Mouse (Mus musculus) T-cell, adult 2 months (primary cell): ENCODE data around the gene Dgcr8.

ENCODE experiments used
- DNase-seq: peaks from one replicate; pipeline ENCODE4 v3.0.0; 2022; ENCODE audit warnings: low spot score

Dgcr8 gene

DNA sequence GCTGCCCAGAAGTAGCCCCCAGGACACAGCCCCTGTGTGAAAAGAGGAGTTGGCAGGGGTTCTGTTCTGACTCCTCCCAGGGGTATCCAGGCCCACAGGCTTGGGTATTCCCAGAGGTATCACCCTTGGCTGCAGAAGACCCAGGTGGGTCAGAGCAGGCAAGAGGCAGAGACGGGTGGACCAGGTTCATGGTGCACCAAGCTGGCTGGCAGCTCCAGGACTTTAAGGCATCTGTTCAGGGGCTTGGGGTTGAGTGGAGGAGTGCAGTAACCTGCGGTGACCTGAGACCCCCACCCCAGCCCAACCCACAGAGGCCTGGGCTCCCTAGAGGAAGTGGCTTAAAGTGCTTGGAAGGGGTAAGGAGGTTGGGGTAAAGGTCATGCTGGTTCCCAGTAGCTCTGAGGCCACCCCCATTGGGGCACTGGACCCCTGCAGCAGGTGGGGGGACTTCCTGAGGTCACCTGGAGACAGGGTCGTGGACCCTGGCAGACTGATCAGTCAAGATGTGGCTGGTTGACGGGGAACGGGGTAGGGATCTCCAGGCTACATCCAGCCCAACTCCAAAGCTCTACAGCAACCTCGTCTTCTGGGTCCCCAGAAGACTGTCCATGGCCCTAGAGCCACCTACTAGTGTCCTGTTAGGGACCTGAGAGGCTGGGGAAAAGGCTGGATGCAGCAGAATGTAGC lies 68.0 kb downstream of the Dgcr8 start:
- no peak for DNase-seq

GRCm38 (mm10) chr16:18220001-18220400 lies 69.0 kb downstream of the Dgcr8 start:
- no peak for DNase-seq

- no peak for DNase-seq
Measured at GRCm38 (mm10) chr16:18218580-18218996, 70.5 kb downstream of the Dgcr8 start.

GRCm38 (mm10) chr16:18217579-18217978 lies 71.5 kb downstream of the Dgcr8 start, which contains the start of gene Ccdc188:
Gene Ccdc188 (plus strand): TSS chr16:18217879.
- DNase-seq, result no peak

DNA sequence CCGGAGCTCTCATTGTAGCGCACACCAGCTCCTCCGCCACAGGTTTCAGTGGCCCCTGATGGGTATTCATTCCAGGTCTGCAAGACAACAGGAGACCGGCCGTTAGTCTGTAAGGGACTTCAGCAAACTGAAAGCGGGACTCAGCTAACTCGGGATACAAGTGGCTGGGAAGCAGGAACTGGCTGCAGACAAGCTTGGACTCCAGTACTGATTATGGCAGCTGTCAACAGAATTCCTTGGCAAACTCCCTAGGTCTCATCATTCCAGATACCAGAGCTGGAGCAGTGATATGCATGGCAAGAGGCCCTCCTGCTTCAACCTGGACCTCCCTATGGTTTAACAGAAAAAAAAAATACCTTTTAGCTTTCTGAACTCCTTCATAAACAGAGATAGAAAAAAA lies 74.2 kb downstream of the Dgcr8 start:
- no peak for DNase-seq

DNA sequence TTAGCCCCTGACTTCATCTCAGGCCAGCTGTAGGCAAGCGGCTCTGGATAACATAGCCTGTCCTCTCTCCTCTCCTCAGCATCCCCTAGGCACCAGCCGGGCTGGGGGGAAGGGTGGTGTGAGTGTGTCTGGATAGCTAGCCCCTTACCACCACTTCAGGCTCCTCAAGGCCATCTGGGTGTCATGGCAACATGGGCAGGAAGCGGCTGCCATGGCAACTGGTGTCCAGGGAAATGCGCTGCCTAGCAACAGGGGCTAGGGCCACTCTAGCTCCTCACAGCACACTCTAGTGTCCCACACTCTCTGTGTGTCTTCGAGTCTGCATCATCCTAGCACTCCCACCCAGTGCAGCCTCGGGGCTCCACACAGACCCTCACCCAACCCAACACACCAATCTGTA lies 75.4 kb downstream of the Dgcr8 start:
- DNase-seq, result no peak

DNA sequence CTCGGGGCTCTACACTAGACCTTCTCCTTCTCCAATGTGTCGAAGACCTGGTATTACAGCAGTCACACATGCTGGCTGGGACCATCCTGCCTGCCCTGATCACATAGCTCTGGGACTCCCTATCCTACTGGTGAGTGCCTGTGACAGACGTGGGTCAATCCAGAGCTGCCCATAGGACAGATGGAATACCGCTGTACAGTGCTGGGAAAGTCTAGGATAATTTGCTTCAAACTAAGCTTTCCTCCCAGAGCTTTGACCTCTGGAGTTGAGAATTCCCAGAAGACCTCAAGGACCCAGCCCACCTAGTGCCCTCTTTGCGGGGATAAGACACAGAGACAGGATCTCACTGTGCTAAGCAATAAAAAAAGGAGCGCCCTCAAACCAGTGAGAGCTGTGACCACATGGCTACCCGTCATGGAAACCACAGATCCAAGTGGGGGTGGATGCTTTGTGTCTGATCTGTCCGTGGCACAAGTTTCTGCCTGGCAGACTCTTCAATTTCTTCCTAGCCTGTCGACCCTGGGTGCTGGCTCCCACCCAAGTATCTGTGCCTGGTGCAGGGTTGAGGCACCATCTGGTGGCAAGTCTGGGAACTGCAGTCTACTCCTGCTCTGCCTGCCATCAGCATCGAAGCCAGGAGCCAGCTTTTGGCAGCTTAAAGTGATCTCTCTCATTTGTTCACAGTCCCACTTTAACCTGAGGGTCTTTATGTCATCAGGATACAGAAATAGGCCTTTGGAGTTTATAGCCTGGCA lies 77.5 kb downstream of the Dgcr8 start:
- peak; percentile 67 for DNase-seq

DNA sequence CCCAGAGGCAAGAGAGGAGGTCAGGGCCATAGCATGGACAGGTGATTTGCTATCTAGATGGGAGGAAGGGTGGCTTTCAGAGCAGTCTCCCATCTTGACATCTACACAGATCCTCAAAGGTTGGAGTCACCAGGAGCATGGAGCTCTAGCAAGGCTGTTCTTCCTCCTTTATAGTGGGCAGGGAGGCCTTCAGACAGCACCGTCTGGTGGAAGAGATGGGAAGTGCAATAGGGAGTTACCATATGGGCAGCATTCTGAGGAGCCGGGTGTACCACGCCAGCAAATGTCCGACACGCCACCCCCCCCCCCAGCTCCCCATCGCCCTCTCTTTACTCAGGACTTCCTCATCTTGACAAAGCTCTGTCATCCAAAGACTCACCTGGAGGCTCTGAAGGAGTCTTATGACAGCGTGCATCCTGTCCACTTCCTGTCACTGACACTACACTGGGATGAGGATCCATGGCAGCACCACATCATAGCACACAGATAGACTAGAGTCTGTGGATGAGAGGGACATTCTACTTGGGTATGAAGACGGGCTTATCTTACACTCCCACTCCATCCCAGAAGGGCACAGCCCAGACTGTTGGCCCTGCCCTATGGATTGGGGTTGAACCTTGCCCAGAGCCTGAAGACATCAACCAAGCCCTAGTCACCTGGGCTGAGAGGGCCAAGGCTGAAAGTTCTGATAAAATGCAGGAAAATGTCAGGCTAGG lies 78.2 kb downstream of the Dgcr8 start:
- peak; percentile 31 for DNase-seq
